Mouse (Mus musculus) hindbrain, embryonic 12.5 days (tissue): ENCODE measurements around the gene Olfr1287. TPM values are rescaled to one million over a fixed set of nuclear protein-coding genes. Genes with fewer than 3 reads are reported as not detected.

Experiments
- ATAC-seq: fragments of 200-750 bp; cut with Nextera tagmentation; 2 replicates; pipeline ENCODE4 v1.8.0; 2017; ENCODE audit warnings: moderate TSS enrichment; ENCODE audit not compliant: low FRiP score
- H3K27ac ChIP-seq: fragments of 300-500 bp; sonication (generic); 2 replicates; pipeline ENCODE4 v1.5.1; 2016; ENCODE audit warnings: mild to moderate bottlenecking
- H3K27me3 ChIP-seq: fragments of 300-500 bp; sonication (generic); 2 replicates; pipeline ENCODE4 v1.6.1; 2016; ENCODE audit warnings: mild to moderate bottlenecking
- H3K36me3 ChIP-seq: fragments of 300-500 bp; sonication (generic); 2 replicates; pipeline ENCODE4 v1.6.1; 2016; ENCODE audit warnings: mild to moderate bottlenecking
- H3K4me1 ChIP-seq: fragments of 300-500 bp; sonication (generic); 2 replicates; pipeline ENCODE4 v1.6.1; 2016
- H3K4me2 ChIP-seq: fragments of 300-500 bp; sonication (generic); replicated peaks from 2 replicates; pipeline ENCODE4 v1.6.1; 2016; ENCODE audit warnings: mild to moderate bottlenecking
- H3K4me3 ChIP-seq: fragments of 300-500 bp; sonication (generic); 2 replicates; pipeline ENCODE4 v1.5.1; 2016; ENCODE audit warnings: mild to moderate bottlenecking
- H3K9ac ChIP-seq: fragments of 300-500 bp; sonication (generic); 2 replicates; pipeline ENCODE4 v1.6.1; 2016; ENCODE audit warnings: mild to moderate bottlenecking, moderate library complexity
- H3K9me3 ChIP-seq: fragments of 300-500 bp; sonication (generic); replicated peaks from 2 replicates; pipeline ENCODE4 v1.6.1; 2016; ENCODE audit warnings: mild to moderate bottlenecking
- WGBS: fragments of 180-500 bp; shearing (Covaris S2); methylation state at CpG from one replicate; pipeline ENCODE4 v1.1.7; 2016; 5-methylcytosine and 5-hydroxymethylcytosine counted together
- polyA plus RNA-seq: library from polyadenylated mRNA; unstranded; fragments of >200 nt; fragmentation: Nextera tagmentation; extraction: Ambion mirVana; gene quantifications from 2 replicates; pipeline ENCODE4 v1.2.1, GENCODE M21; 2016

Olfr1287 gene
- polyA plus RNA-seq, result not detected in 2 replicates

DNA sequence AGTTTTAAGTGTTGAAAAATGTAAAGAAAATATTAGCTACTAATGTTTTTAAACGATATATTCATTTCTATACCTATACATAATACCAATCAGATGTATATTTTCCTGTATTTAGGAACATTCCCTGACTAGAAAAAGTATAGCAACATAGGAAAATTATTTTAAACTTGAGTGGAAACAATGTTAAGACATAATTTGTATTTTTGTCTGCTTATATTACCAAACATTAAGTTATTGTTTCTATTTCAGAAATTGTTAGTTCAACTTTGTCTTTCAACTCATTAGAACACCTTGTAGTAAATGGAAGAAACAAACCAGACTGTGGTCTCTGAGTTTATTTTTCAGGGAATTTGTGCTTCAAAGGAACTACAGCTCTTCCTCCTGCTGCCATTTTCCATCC, at the start of gene Olfr1287:
Gene Olfr1287, plus strand, starts transcription at position 301 of the 400 bp plus-strand sequence.
- H3K9ac ChIP-seq, result no peak within 1 kb of the TSS
- H3K4me2 ChIP-seq, result no peak within 1 kb of the TSS
- no peaks in the 10 kb centered on the region for H3K36me3 ChIP-seq
- 63% methylated on average over 1 of the region's 1 CpGs for WGBS
- H3K4me3 ChIP-seq, result no peak within 1 kb of the TSS
- H3K4me1 ChIP-seq, result no peaks in the 10 kb centered on the region
- H3K27ac ChIP-seq, result no peak within 1 kb of the TSS
- no peaks in the 10 kb centered on the region for H3K27me3 ChIP-seq
- no peak for ATAC-seq
- no peaks in the 10 kb centered on the region for H3K9me3 ChIP-seq

- no peak for ATAC-seq
Observed at GRCm38 (mm10) chr2:111422931-111423330, 26.0 kb upstream of the Olfr1287 start, which contains the start of gene Olfr1286. Gene Olfr1286, minus strand, starts transcription at chr2:111423115.

GRCm38 (mm10) chr2:111473801-111474200, 24.9 kb downstream of the Olfr1287 start, which contains the start of gene Olfr1288:
Gene Olfr1288, plus strand, starts transcription at chr2:111474101.
- ATAC-seq, result no peak
- H3K4me1 ChIP-seq, result no peaks in the 10 kb centered on the region
- H3K4me3 ChIP-seq, result no peak within 1 kb of the TSS
- H3K9ac ChIP-seq, result no peak within 1 kb of the TSS
- H3K27ac ChIP-seq, result no peak within 1 kb of the TSS
- no peaks in the 10 kb centered on the region for H3K36me3 ChIP-seq
- WGBS, result 82% methylated on average over 1 of the region's 1 CpGs
- H3K4me2 ChIP-seq, result no peak within 1 kb of the TSS
- no peaks in the 10 kb centered on the region for H3K27me3 ChIP-seq
- no peaks in the 10 kb centered on the region for H3K9me3 ChIP-seq

More at GRCm38 (mm10) chr2:111422931-111423330, 26.0 kb upstream of the Olfr1287 start, which contains the start of gene Olfr1286:
- 60% methylated on average over 1 of the region's 1 CpGs for WGBS
- Histone ChIP-seq H3K36me3 (no peaks in the 10 kb centered on the region), H3K4me1 (no peaks in the 10 kb centered on the region), H3K27me3 (no peaks in the 10 kb centered on the region), H3K4me3 (no peak within 1 kb of the TSS), H3K9me3 (no peaks in the 10 kb centered on the region), H3K4me2 (no peak within 1 kb of the TSS), H3K9ac (no peak within 1 kb of the TSS), H3K27ac (no peak within 1 kb of the TSS)

- H3K4me1 ChIP-seq, result no peaks in the 10 kb centered on the region
- WGBS, result 87% methylated on average over 1 of the region's 1 CpGs
- no peak within 1 kb of the TSS for H3K4me3 ChIP-seq
- H3K4me2 ChIP-seq, result no peak within 1 kb of the TSS
- H3K9ac ChIP-seq, result no peak within 1 kb of the TSS
- no peak within 1 kb of the TSS for H3K27ac ChIP-seq
- H3K9me3 ChIP-seq, result no peaks in the 10 kb centered on the region
- no peaks in the 10 kb centered on the region for H3K36me3 ChIP-seq
- no peaks in the 10 kb centered on the region for H3K27me3 ChIP-seq
- no peak for ATAC-seq
Observed at GRCm38 (mm10) chr2:111480519-111480918, 31.6 kb downstream of the Olfr1287 start, which contains the start of gene Olfr1289. Gene Olfr1289, plus strand, starts transcription at chr2:111480819.

- no peak within 1 kb of the TSS for H3K9ac ChIP-seq
- H3K27me3 ChIP-seq, result no peaks in the 10 kb centered on the region
- H3K9me3 ChIP-seq, result no peaks in the 10 kb centered on the region
- no peak within 1 kb of the TSS for H3K4me2 ChIP-seq
- ATAC-seq, result no peak
- H3K4me1 ChIP-seq, result no peaks in the 10 kb centered on the region
- H3K27ac ChIP-seq, result no peak within 1 kb of the TSS
- no peaks in the 10 kb centered on the region for H3K36me3 ChIP-seq
- 83% methylated on average over 5 of the region's 5 CpGs for WGBS
- H3K4me3 ChIP-seq, result no peak within 1 kb of the TSS
Observed at GRCm38 (mm10) chr2:111493729-111494128, 44.8 kb downstream of the Olfr1287 start, which contains the start of gene Olfr1290. Gene Olfr1290, minus strand, starts transcription at chr2:111493829.

DNA sequence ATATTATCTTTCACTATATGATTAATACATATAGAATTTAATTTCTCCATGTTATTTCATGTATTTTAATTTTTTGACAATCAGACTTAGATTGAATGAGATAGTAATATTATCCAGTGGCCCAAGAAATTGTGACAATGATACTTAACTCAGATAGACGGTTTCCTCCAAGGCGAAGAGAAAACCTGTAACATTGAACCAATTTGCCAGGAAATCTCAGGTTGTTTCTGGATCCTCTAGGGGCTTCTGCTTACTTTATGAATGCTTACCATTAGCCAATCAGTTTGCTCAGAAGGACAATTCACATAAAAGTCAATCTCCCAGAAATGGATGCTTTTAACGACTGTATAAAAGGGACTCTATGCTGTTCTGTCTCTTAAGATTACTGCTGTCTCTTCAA, 47.9 kb downstream of the Olfr1287 start, which contains the start of gene Olfr1291-ps1:
Gene Olfr1291-ps1, plus strand, starts transcription at position 301 of the 400 bp plus-strand sequence.
- H3K9ac ChIP-seq, result no peak within 1 kb of the TSS
- H3K9me3 ChIP-seq, result no peaks in the 10 kb centered on the region
- H3K4me2 ChIP-seq, result no peak within 1 kb of the TSS
- ATAC-seq, result no peak
- H3K4me1 ChIP-seq, result no peaks in the 10 kb centered on the region
- 90% methylated on average over 3 of the region's 3 CpGs for WGBS
- no peaks in the 10 kb centered on the region for H3K27me3 ChIP-seq
- no peak within 1 kb of the TSS for H3K27ac ChIP-seq
- H3K36me3 ChIP-seq, result no peaks in the 10 kb centered on the region
- H3K4me3 ChIP-seq, result no peak within 1 kb of the TSS

Other genes with a start within 250 kb of the Olfr1287 start
- gene 4930430A15Rik, start 219.5 kb upstream of the Olfr1287 start, polyA plus RNA-seq, result not detected in 2 replicates
- not detected in 2 replicates for gene Olfr1275, start 213.9 kb upstream of the Olfr1287 start, polyA plus RNA-seq
- gene Olfr1276, start 194.6 kb upstream of the Olfr1287 start, polyA plus RNA-seq, result not detected in 2 replicates
- gene Olfr1277, start 175.0 kb upstream of the Olfr1287 start, polyA plus RNA-seq, result not detected in 2 replicates
- gene Olfr1278, start 159.0 kb upstream of the Olfr1287 start, polyA plus RNA-seq, result not detected in 2 replicates
- gene Olfr1279, start 148.5 kb upstream of the Olfr1287 start, polyA plus RNA-seq, result not detected in 2 replicates
- gene Olfr1280, start 135.1 kb upstream of the Olfr1287 start, polyA plus RNA-seq, result not detected in 2 replicates
- not detected in 2 replicates for gene Olfr1281, start 122.6 kb upstream of the Olfr1287 start, polyA plus RNA-seq
- gene Olfr1282, start 113.1 kb upstream of the Olfr1287 start, polyA plus RNA-seq, result not detected in 2 replicates
- gene Olfr1283, start 82.4 kb upstream of the Olfr1287 start, polyA plus RNA-seq, result not detected in 2 replicates
- gene Olfr1284, start 73.6 kb upstream of the Olfr1287 start, polyA plus RNA-seq, result not detected in 2 replicates
- gene Olfr1286, start 26.0 kb upstream of the Olfr1287 start, polyA plus RNA-seq, result not detected in 2 replicates
- not detected in 2 replicates for gene Olfr1288, start 25.0 kb downstream of the Olfr1287 start, polyA plus RNA-seq
- gene Olfr1289, start 31.7 kb downstream of the Olfr1287 start, polyA plus RNA-seq, result not detected in 2 replicates
- not detected in 2 replicates for gene Olfr1290, start 44.7 kb downstream of the Olfr1287 start, polyA plus RNA-seq
- not detected in 2 replicates for gene Olfr1291-ps1, start 48.0 kb downstream of the Olfr1287 start, polyA plus RNA-seq
- gene Olfr1293-ps, start 76.1 kb downstream of the Olfr1287 start, polyA plus RNA-seq, result not detected in 2 replicates
- gene Olfr1294, start 91.1 kb downstream of the Olfr1287 start, polyA plus RNA-seq, result not detected in 2 replicates
- gene Olfr1295, start 120.5 kb downstream of the Olfr1287 start, polyA plus RNA-seq, result not detected in 2 replicates
- gene Olfr1297, start 177.4 kb downstream of the Olfr1287 start, polyA plus RNA-seq, result not detected in 2 replicates
- not detected in 2 replicates for gene Olfr1298, start 200.1 kb downstream of the Olfr1287 start, polyA plus RNA-seq
- not detected in 2 replicates for gene Olfr1299, start 212.3 kb downstream of the Olfr1287 start, polyA plus RNA-seq